Mouse (Mus musculus) kidney, postnatal 0 days (tissue): ENCODE results near the gene Rnf207. TPM values are rescaled to one million over a fixed set of nuclear protein-coding genes. Genes with fewer than 3 reads are reported as not detected.
A peak's percentile ranks its signal among the peaks of the same experiment; 100 is the strongest.

ENCODE experiments used
- ATAC-seq: fragments of 200-750 bp; cut with Nextera tagmentation; replicated peaks from 2 replicates; pipeline ENCODE4 v1.8.0; 2017; ENCODE audit warnings: low read depth, moderate number of reproducible peaks, moderate TSS enrichment, moderate library complexity; ENCODE audit not compliant: low FRiP score
- DNase-seq: peaks from one replicate; pipeline ENCODE4 v3.0.0-alpha.2; 2016; ENCODE audit warnings: low spot score
- H3K27ac ChIP-seq: fragments of 300-500 bp; sonication (generic); 2 replicates; pipeline ENCODE4 v1.5.1; 2014; ENCODE audit warnings: mild to moderate bottlenecking
- H3K27me3 ChIP-seq: fragments of 300-500 bp; sonication (generic); 2 replicates; pipeline ENCODE4 v1.6.1; 2014; ENCODE audit warnings: low read length, mixed read lengths; ENCODE audit not compliant: insufficient read depth
- H3K36me3 ChIP-seq: fragments of 300-500 bp; sonication (generic); 2 replicates; pipeline ENCODE4 v1.6.1; 2014; ENCODE audit warnings: low read length, mixed read lengths; ENCODE audit not compliant: insufficient read depth
- H3K4me1 ChIP-seq: fragments of 300-500 bp; sonication (generic); replicated peaks from 2 replicates; pipeline ENCODE4 v1.6.1; 2014; ENCODE audit warnings: antibody characterized with exemption, low read length, mixed read lengths; ENCODE audit not compliant: insufficient read depth
- H3K4me2 ChIP-seq: fragments of 300-500 bp; sonication (generic); 2 replicates; pipeline ENCODE4 v1.6.1; 2014; ENCODE audit warnings: mild to moderate bottlenecking, low read length, moderate library complexity, mixed read lengths
- H3K4me3 ChIP-seq: fragments of 300-500 bp; sonication (generic); replicated peaks from 2 replicates; pipeline ENCODE4 v1.5.1; 2014; ENCODE audit warnings: low read depth, low read length
- H3K9ac ChIP-seq: fragments of 300-500 bp; sonication (generic); 2 replicates; pipeline ENCODE4 v1.6.1; 2014; ENCODE audit warnings: low read depth, low read length
- H3K9me3 ChIP-seq: fragments of 300-500 bp; sonication (generic); replicated peaks from 2 replicates; pipeline ENCODE4 v1.6.1; 2016; ENCODE audit warnings: low read length, inconsistent platforms, mixed read lengths
- CTCF ChIP-seq: IDR thresholded peaks from 2 replicates; pipeline ENCODE4 v1.5.1; 2016; ENCODE audit warnings: antibody characterized with exemption, low read depth, mild to moderate bottlenecking, moderate library complexity
- WGBS: fragments of 180-500 bp; shearing (Covaris S2); extraction: QIAGEN DNeasy Blood & Tissue Kit; methylation state at CpG from one replicate; pipeline ENCODE4 v1.1.7; 2014; 5-methylcytosine and 5-hydroxymethylcytosine counted together
- polyA plus RNA-seq: library from polyadenylated mRNA; unstranded; fragments of >200 nt; fragmentation: Nextera tagmentation; extraction: Ambion mirVana; gene quantifications from 2 replicates; pipeline ENCODE4 v1.2.1, GENCODE M21; 2015

Gene Rnf207
- polyA plus RNA-seq, 1 experiment from 2014 or later, result 1.1 TPM

DNA sequence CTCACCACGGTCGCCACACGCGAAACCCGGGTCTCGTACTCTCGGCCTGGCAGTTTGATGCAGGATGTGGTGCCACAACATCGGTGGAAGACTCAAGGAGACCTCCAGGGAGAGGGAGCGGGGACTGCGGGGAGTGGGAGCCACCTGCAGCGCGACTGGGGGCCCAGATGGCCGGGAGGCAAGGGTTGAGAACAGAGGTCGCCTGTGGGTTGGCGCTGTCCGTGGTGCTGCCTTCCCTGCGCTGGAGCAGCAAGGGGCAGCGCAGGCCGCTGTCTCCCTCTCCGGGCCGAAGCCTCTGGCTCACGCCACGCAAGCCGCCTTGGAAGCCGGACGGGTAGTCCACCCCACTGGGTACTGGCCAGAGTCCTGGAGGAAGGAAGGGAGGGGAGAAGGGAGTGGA is 31.9 kb downstream of the Rnf207 start:
- Histone ChIP-seq H3K4me3 (no peak overlapping the region), H3K36me3 (no peaks in the 10 kb centered on the region), H3K9ac (no peak overlapping the region), H3K4me2 (no peak overlapping the region), H3K27me3 (peaks cover 85% of the 10 kb centered on the region), H3K4me1 (0 out of 2 replicates have a peak, but pooled peaks cover 5% of the 10 kb centered on the region), H3K27ac (no peak overlapping the region), H3K9me3 (no peaks in the 10 kb centered on the region)
- DNase-seq, result peak; percentile 71
- no peak for TF ChIP-seq CTCF
- WGBS, result 4% methylated on average over 26 of the region's 26 CpGs
- no peak; the same call in 1 of the 2 replicates for ATAC-seq

DNA sequence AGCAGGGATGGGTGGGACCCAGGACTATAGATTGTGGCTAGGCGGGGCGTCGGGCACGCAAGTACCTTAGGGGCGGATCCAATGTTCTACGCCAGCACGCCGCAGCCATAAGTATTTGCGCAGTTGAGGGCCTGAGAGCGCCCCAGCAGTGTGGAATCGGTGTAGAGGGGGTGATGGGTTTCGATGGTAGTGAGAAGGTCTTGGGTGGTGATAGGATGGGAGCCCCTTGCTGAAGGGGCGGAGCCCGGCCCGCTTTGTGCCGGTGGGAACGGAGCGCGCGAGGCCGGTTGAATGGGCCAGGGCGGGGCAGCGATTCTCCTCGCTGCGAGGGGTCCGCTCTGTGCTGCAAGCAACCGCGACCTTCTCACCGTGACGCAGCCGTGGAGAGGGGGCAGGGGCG is 32.6 kb downstream of the Rnf207 start:
- WGBS, result 2% methylated on average over 31 of the region's 32 CpGs
- H3K27ac ChIP-seq, result no peak overlapping the region
- ATAC-seq (no peak), DNase-seq (no peak)
- no peak overlapping the region for H3K9ac ChIP-seq
- no peaks in the 10 kb centered on the region for H3K9me3 ChIP-seq
- H3K36me3 ChIP-seq, result no peaks in the 10 kb centered on the region
- 0 out of 2 replicates have a peak, but pooled peaks cover 5% of the 10 kb centered on the region for H3K4me1 ChIP-seq
- no peak for TF ChIP-seq CTCF
- peaks cover 80% of the 10 kb centered on the region for H3K27me3 ChIP-seq
- H3K4me2 ChIP-seq, result no peak overlapping the region
- H3K4me3 ChIP-seq, result no peak overlapping the region

- Histone ChIP-seq H3K36me3 (no peaks in the 10 kb centered on the region), H3K4me3 (no peak overlapping the region), H3K9ac (no peak overlapping the region), H3K27me3 (peaks cover 73% of the 10 kb centered on the region), H3K9me3 (no peaks in the 10 kb centered on the region), H3K4me2 (no peak overlapping the region), H3K4me1 (0 out of 2 replicates have a peak, but pooled peaks cover 5% of the 10 kb centered on the region), H3K27ac (no peak overlapping the region)
- WGBS, result 3% methylated on average over 10 of the region's 10 CpGs
- ATAC-seq (no peak), DNase-seq (peak; percentile 76)
- TF ChIP-seq CTCF, result peak; percentile 78
Observed at GRCm38 (mm10) chr4:152285505-152285904, 33.3 kb downstream of the Rnf207 start.

DNA sequence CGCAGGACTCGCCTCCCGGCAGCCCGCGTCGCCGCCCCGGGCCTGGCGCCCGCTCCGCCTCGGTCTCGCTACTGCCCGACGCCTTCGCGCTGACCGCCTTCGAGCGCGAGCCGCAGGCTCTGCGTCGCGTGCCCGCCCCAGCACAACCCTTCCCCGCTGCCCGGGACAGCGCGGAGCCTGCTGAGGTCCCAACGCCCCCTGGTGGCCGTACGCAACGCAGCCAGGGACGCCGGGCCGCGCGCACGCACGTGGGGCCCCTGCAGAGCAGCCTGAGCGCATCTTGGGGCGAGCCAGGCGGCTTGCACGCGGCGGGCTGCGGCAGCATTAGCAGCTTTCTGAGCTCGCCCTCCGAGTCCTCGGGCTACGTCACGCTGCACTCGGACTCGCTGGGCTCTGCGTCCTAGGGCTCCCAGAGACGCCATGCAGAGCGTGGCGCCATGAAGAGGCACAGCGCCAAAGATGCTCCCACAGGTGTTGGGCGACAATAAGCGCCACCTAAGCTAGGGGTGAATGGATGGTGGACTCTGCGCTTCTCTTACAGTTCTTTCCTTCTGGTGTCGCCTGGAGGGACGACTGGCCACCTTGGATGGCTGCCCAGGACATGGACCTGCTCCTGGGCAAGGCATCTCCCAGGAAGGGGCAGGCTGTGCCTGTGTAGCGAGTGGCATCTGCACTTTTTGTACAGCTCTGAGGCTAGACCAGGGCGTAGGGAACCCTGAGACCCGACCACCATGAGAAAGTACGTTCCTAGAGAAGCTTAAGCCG is 35.4 kb downstream of the Rnf207 start:
- H3K4me2 ChIP-seq, result peak overlapping the region; percentile 46
- WGBS, result 7% methylated on average over 70 of the region's 70 CpGs
- peaks cover 58% of the 10 kb centered on the region for H3K27me3 ChIP-seq

GRCm38 (mm10) chr4:152282721-152283120 is 36.1 kb downstream of the Rnf207 start:
- no peak for TF ChIP-seq CTCF
- Histone ChIP-seq H3K27ac (no peak overlapping the region), H3K4me2 (peak overlapping the region; percentile 46), H3K27me3 (peaks cover 52% of the 10 kb centered on the region), H3K9ac (no peak overlapping the region), H3K4me3 (peak overlapping the region; percentile 1; the same call in 1 of the 2 replicates), H3K4me1 (0 out of 2 replicates have a peak, but pooled peaks cover 5% of the 10 kb centered on the region), H3K9me3 (no peaks in the 10 kb centered on the region), H3K36me3 (no peaks in the 10 kb centered on the region)
- DNase-seq (no peak), ATAC-seq (no peak)
- WGBS, result 16% methylated on average over 33 of the region's 34 CpGs

More for the DNA sequence above, 35.4 kb downstream of the Rnf207 start:
- Histone ChIP-seq H3K9ac (no peak overlapping the region), H3K9me3 (no peaks in the 10 kb centered on the region), H3K36me3 (no peaks in the 10 kb centered on the region), H3K4me1 (0 out of 2 replicates have a peak, but pooled peaks cover 5% of the 10 kb centered on the region), H3K27ac (no peak overlapping the region), H3K4me3 (peak overlapping the region; percentile 1; the same call in 1 of the 2 replicates)
- peak; percentile 87 for DNase-seq
- peak; percentile 93 for TF ChIP-seq CTCF
- peak; percentile 72 for ATAC-seq

DNA sequence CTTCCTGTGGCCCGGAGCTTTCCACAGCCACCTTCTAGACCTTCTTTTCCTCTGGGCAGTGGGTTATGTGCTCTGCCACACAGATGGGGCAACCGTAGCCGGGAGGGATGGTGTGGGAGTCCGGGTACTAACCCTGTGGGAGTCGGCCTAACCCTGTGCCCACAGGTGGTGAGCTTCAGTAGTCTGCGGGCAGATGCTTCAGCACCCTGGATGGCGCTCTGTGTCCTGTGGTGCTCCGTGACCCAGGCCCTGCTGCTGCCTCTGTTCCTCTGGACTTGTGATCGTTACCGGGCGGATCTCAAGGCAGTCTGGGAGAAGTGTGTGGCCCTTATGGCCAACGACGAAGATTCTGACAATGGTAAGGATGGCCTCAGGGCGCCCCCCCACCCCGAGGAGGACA is 37.2 kb downstream of the Rnf207 start:
- WGBS, result 52% methylated on average over 15 of the region's 15 CpGs
- DNase-seq (no peak), ATAC-seq (no peak)
- Histone ChIP-seq H3K4me3 (no peak overlapping the region), H3K4me2 (no peak overlapping the region), H3K4me1 (0 out of 2 replicates have a peak, but pooled peaks cover 5% of the 10 kb centered on the region), H3K36me3 (no peaks in the 10 kb centered on the region), H3K9ac (no peak overlapping the region), H3K27me3 (peaks cover 41% of the 10 kb centered on the region), H3K27ac (no peak overlapping the region), H3K9me3 (no peaks in the 10 kb centered on the region)
- TF ChIP-seq CTCF, result no peak
